Mouse (Mus musculus) erythroblast, embryonic 14.5 days (primary cell): ENCODE data around the gene Bloc1s6.

Experiments used
- GATA1 ChIP-seq: IDR thresholded peaks from 2 replicates; pipeline ENCODE4 v1.6.1; 2012; ENCODE audit warnings: low read length, inconsistent platforms, mixed read lengths
- TAL1 ChIP-seq: IDR thresholded peaks from 3 replicates; pipeline ENCODE4 v1.6.1; 2012; ENCODE audit warnings: low read length, inconsistent platforms, mixed read lengths

DNA sequence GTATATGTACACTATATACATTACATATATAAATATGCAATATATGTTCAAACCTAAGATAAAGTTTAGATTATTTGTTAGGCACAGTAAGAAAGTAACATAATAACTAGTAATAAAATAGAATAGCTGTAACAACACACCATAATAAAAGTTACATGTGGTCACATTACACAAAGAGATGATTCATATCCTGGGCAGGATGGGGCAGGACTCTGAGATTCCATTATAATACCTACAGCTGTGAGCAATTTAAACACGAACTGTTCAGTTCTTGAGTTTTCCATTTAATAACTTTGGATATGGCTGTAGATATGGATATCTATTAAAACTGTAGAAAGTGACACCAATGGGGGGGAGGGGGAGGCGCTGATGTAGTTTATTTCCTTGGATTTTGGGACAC lies 40.8 kb upstream of the Bloc1s6 start:
- TF ChIP-seq GATA1 (no peak), TAL1 (no peak)
